Mouse (Mus musculus) thymus, adult 2 months (tissue): Measurements from ENCODE around the gene Isg20l2.

Experiments used
- CTCF ChIP-seq: fragments of 200-500 bp; IDR thresholded peaks from 2 replicates; pipeline ENCODE4 v1.5.1; 2012; ENCODE audit warnings: mild to moderate bottlenecking, control low read depth, low read length, moderate library complexity, borderline replicate concordance; ENCODE audit not compliant: control insufficient read depth, poor library complexity, insufficient read depth; ENCODE audit errors: extremely low read depth
- POLR2A ChIP-seq: fragments of 200-500 bp; IDR thresholded peaks from 2 replicates; pipeline ENCODE4 v1.6.1; 2012; ENCODE audit warnings: mild to moderate bottlenecking, low read length, control low read depth, moderate library complexity; ENCODE audit not compliant: control insufficient read depth, poor library complexity, insufficient read depth; ENCODE audit errors: extremely low read depth

DNA sequence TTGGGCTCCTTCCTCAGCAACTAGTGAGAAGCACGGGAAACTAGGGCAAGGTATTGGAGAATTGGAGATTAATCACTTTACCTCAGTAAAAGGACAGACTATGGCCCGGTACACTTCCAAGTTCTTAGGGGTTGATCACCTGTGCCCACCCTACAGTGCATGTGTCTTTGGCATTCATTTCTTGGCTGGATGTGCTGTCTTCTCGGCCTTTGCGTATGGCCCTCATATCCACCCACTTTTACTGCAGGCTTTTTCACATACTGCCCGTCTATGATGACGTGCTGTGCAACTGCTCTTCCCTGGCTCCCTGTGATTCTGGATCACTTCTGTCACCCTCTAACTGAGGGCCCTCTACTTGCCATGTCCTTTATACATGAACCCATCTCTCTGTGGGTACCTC, 43.7 kb upstream of the Isg20l2 start:
- TF ChIP-seq POLR2A, result no peak
- no peak for TF ChIP-seq CTCF
